Mouse (Mus musculus): Measurements from ENCODE around the gene Ina.

Gene Ina

GRCm38 (mm10) chr19:47053471-47053870 lies 39.0 kb downstream of the Ina start:
- no peak for DNase-seq (ENCODE audit: low read depth, low spot score)

GRCm38 (mm10) chr19:47057684-47058083 lies 43.2 kb downstream of the Ina start:
- no peak for DNase-seq (ENCODE audit: low read depth, low spot score)

GRCm38 (mm10) chr19:47065860-47066259 lies 51.4 kb downstream of the Ina start:
- no peak for DNase-seq (ENCODE audit: low read depth, low spot score)

- peak; percentile 99 for DNase-seq (ENCODE audit: low read depth, low spot score)
These were observed 52.8 kb downstream of the Ina start, which contains the start of gene Taf5 for GRCm38 (mm10) chr19:47067096-47067882. Gene Taf5, plus strand, starts transcription at chr19:47067746.

- DNase-seq (ENCODE audit: low read depth, low spot score): peak; percentile 94
These were observed 53.6 kb downstream of the Ina start for GRCm38 (mm10) chr19:47067924-47068611.

All from ZHBTc4 (cell line).